Mouse (Mus musculus) layer of hippocampus, adult 2 months (tissue): ENCODE data around the gene Nup160. TPM values are rescaled to one million over a fixed set of nuclear protein-coding genes. Genes with fewer than 3 reads are reported as not detected.

Experiments used
- DNase-seq, 2 experiments: peaks; one replicate each; pipeline ENCODE4 v3.0.0; 2022; ENCODE audit warnings: low spot score in 2 of 2
- H3K27ac ChIP-seq: fragments of 200-600 bp; 2 replicates; pipeline ENCODE4 v1.8.1; 2022
- H3K4me3 ChIP-seq: fragments of 200-600 bp; 2 replicates; pipeline ENCODE4 v1.8.1; 2022; ENCODE audit warnings: mild to moderate bottlenecking
- CTCF ChIP-seq: fragments of 200-600 bp; conservative IDR thresholded peaks from 2 replicates; pipeline ENCODE4 v1.8.1; 2022; ENCODE audit warnings: antibody characterized with exemption, mild to moderate bottlenecking, moderate library complexity
- long read RNA-seq, 2 experiments: library from polyadenylated mRNA; stranded (forward); transcript quantifications; one replicate each; pipeline ENCODE4 v2.0.0; 2021; ENCODE audit warnings: borderline mapping rate in 2 of 2
- total RNA-seq, 2 experiments: library from RNA; stranded (reverse); gene quantifications; 2 replicates each; pipeline ENCODE4 v1.2.3; 2021

The Nup160 gene
- 10 to 100 TPM; 17.0 to 20.8 TPM for total RNA-seq
- long read RNA-seq, experiment 1, partial matches to known transcripts, result 2 of 5 reads
- long read RNA-seq, experiment 1, other reads (novel, unspliced or antisense), result 3 of 5 reads
- long read RNA-seq, experiment 2, partial matches to known transcripts, result 6 of 6 reads
- long read RNA-seq, experiment 2, other reads (novel, unspliced or antisense), result 0 of 6 reads

DNA sequence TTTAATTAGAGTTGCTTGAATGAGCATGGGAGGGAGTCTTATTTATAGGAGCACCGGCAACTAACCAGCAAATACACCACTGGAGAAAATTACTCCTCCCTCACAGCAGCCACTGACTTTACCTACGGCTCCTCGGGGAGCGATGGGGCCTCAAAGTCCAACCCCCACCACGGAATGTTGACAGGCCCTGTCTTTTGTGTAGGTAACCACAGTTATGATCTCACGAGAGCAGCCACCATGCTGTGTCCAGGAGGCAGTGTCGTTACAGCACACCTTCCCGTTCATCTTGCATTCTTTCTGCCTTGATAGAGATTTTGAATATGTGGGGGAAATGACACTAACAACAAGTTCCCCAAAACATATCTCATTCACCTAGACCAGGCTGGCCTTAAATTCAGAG, at the start of gene Nup160:
Gene Nup160, plus strand, starts transcription at position 209 of the 400 bp plus-strand sequence.
- DNase-seq, result no peak
- TF ChIP-seq CTCF, result no peak
- Histone ChIP-seq H3K27ac (no peak within 1 kb of the TSS), H3K4me3 (no peak within 1 kb of the TSS)

DNA sequence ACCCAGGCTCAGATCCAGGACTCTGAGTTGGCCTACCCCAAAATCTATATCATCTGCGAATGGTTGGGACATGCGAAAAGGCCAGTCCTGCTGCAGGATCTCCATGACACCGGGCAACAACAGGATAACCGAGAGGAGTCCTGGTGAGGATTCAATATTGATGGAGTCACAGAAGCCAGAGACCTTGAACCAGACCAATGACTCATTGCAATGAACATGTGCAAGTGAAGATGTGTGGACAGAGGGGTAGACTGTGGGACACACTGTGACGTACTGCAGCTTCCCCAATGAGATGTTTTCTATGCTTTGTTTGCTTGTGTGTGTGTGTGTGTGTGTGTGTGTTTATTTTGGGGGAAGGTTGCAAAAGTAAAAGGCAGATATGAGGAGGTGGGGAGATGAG, 48.8 kb upstream of the Nup160 start:
- TF ChIP-seq CTCF, result no peak
- DNase-seq, result no peak

DNA sequence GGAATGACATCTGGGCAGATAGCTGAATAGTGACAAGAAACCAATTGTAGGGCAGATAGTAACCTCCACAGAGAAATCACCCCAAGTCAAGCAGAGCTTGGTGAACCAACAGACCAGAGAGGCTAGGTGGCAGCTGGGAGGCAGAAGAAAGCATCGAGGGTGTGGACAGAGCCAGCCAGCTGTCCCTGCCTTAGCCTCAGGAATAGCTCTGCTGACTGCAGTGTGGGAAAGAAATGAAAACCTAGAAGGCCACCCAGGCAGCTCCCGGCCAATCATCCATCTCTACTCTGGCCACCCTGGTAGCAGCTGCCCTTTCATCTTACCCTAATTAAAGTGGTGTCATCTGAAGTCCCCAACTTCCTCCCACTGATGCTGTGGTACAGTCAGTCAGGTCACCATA, 47.5 kb upstream of the Nup160 start:
- no peak for DNase-seq
- no peak for TF ChIP-seq CTCF
- Histone ChIP-seq H3K27ac (no peak overlapping the region), H3K4me3 (no peak overlapping the region)

More for the DNA sequence above, 48.8 kb upstream of the Nup160 start:
- Histone ChIP-seq H3K4me3 (no peak overlapping the region), H3K27ac (no peak overlapping the region)

DNA sequence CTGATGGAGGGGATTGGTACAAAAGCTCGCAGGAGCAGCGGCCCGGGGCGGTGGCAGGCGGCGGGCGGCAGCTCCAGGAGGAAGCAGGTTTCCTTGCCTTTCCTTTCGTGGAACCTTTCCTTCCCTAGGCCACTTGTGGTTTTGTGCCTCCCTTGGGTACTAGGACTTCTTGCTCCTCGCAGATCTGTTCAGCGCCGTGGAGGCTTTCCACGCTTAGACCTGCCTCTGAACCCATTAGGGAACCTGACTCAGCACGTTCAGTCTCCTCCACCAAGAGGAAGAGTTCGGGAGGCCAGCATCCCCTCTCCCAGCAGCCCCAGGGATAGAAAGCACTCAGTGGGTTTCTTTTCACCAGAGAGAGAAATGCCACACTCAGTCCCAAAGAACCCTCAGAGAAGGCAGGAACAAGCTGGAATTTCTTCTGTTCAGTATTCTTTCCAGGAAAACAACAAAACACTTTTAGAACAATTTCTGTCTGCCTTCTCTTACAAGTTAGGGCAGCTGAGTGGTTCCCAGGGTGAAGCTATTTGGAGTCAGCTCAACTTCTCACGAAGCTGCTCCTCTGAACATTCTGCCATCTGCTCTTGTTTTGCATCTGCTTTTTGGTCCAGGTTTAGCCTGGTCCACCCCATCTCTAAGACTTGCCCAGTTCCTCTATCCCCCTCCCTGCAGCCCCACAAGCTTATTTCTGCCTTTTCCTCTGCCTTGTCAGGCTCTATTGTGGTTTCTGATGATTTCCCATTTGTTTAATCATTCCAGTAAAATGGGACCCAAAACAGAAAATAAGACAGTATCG, 44.9 kb upstream of the Nup160 start:
- Histone ChIP-seq H3K27ac (no peak overlapping the region), H3K4me3 (no peak overlapping the region)
- no peak for DNase-seq
- TF ChIP-seq CTCF, result no peak

DNA sequence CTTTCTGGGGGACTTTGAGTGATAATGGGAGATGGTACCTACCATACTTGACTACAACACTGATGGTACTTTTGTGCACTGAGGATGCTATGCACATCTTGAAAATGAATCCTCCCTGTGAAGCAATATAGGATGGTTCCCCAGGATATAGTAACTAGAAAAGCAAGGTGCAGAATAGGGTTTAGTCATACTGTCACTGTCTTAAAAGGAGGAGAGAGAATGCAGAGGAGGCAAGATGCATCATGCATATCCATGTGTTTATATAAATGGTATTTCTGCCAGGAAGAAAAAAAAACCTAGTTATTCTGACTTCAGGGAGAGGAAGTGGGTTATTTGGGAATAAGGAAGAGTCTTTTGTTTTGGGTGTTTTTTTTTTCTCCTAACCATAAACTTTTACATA, 42.3 kb upstream of the Nup160 start:
- Histone ChIP-seq H3K4me3 (no peak overlapping the region), H3K27ac (peak overlapping the region; percentile 55; the same call in 1 of the 2 replicates)
- TF ChIP-seq CTCF, result no peak
- no peak for DNase-seq

DNA sequence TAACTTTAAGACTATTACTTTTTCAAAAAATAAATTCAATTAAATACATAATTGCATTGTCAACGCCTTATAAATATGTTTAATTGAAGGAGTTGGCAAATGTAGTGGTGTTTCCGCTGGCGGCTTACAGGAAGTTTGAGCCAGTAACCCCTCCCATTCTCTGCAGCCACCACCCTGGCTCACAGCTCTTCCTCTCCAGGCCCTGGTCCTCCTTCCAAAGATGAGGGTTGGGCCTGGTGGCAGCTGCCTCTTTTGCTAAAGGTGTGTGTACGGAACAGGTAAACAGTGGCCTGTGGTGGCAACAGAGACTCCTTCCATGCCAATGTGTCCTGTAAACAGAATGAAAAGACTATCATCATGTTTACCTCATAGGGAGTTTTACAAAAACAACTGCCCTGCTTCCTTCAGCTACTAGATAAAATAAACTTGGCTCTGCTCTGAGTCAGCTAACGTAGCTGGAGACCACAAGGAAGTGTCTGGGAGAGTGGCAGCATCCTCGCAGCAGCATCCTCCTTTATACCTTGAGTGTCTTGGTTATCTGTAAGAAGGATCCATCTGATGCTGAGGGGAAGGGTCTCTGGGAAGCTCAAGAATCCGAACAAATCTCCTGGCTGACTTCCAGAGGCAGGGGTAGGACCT, 41.8 kb upstream of the Nup160 start:
- Histone ChIP-seq H3K27ac (peak overlapping the region; percentile 55; the same call in 1 of the 2 replicates), H3K4me3 (no peak overlapping the region)
- TF ChIP-seq CTCF, result no peak
- DNase-seq, result no peak

DNA sequence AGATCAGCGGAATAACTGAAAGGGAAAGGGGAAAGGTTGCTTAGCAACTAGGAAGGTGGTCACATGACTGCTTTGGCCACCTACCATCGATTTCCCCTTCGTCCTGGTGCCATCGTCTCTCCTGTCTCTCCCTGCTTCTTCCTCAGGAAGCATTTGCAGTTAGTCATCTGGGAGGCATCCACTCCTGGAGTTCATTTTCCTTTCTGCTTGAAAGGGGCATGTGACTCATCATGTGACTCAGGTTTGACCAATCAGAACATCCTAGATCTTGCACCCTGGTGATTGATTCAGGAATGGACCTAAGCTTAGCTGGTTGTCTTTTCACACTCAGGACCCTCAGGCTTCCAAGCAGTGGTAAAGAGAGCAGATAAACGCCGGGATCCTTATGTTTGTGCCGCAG, 40.2 kb upstream of the Nup160 start:
- DNase-seq, result no peak
- TF ChIP-seq CTCF, result no peak
- no peak overlapping the region for H3K4me3 ChIP-seq
- no peak overlapping the region for H3K27ac ChIP-seq

DNA sequence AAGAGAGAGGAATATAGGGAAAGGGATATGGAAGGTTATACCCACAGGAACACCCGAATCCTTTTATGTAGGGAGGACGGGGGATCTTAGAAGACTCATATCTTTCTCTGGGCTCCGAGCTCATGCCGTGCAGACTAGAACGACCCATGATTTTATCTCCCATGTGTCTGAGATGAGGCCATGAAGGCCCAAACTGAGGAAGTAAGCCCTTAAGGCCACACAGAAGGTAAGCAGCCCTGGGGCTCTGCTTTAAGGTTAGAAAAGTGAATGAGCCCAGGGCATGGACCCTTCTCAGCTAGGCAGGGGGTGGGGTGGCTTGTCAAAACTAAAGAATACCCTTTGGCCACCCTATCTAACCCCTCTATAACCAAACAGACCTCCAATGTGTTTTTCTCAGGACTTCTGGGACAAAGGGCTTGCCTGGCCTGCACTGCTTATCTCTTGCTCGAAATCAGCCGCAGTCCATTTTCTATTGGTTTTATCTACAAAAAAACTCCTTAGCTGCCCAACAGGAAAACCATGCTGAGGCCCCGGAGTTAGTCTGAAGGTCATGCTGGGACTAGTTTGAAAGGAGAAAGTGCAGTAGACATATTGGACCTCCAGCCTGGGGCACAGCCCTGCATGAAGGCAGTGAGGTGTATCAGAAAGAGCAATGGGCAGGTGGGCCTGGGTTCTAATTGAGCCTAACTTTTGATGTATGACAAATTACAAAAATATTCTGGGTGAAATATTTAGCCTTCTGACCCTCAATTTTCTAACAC, 37.8 kb upstream of the Nup160 start:
- TF ChIP-seq CTCF, result no peak
- DNase-seq, result no peak
- Histone ChIP-seq H3K27ac (0 out of 2 replicates have a peak overlapping the region, but pooled peaks have one; percentile 9), H3K4me3 (no peak overlapping the region)

DNA sequence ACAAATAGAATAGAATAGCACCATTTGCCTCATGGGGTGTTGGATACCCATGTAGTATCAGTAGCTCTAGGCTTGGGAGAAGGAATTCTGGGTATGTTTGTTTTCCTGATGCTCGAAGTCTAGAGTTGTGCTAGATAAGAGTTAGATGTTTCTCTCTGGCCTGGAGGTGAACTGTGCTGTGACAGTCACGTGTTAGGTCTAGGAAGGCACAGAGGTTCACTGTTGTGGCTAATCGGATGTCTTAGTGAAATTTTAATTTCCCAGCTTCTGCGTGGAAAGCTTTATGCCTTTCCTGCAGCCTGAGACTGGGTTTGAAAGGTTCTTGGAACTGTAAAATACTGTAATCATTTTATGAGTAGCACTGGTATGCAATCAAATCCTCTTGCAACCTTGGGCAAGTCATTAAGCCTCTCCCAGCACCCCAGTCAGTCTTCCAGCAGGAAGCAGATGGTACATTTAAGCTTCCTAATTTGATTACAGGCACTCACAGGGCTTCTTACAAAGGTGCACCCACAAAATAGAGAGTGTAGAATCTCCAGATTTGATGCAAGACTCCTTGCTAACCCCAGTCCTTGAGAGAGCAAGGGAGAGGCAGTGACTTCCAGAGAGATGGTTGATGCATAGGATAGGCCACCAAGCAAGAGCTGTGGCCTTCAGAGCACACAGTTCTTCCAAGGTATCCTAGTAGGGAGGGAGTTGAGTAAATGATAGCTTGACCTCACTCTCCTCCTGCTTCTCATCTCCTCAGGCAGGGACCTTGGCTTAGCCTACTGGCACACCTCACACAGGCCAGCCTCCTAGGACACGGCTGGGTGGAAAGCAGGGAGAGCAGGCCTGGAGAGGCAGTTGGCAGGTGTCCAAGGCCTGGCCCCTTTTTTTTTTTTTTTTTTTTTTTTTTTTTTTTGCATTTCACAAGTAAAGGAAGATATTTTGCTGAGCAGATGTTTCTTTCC, 37.0 kb upstream of the Nup160 start:
- Histone ChIP-seq H3K27ac (0 out of 2 replicates have a peak overlapping the region, but pooled peaks have one; percentile 9), H3K4me3 (no peak overlapping the region)
- no peak for DNase-seq
- TF ChIP-seq CTCF, result no peak

DNA sequence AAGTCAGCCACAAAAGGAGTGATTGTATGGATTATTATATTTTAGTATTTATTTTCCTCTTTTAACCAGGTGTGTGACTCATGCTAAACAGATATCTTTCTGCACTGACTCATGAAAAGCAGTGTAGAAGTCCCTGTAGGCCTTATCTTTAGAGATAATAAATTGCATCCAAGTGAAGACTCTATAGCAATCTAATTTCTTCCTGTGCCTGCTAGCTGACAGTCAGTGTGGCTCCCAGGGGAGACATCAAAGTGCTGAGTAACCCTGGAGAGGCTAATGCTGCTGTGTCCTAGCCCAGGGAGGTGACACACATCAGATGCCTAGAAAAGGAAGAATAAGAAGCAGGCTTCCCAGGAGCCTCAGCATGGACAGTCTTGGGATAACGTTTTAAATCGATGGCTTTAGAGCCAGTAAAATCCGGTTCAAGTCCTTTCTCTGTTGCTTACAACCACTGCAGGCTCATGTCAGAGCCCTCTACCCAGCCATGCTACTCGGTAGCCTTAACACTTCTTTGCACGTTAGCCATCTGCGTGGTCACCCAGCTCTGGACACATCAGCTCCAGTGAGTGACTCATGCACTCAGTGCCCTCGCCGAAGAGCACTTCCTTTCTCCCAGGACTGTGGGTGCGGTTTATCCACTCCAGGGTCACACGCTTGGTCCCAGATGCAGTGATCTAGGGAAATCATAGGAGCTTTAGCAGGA, 35.9 kb upstream of the Nup160 start:
- DNase-seq, result no peak
- Histone ChIP-seq H3K27ac (no peak overlapping the region), H3K4me3 (no peak overlapping the region)
- no peak for TF ChIP-seq CTCF

DNA sequence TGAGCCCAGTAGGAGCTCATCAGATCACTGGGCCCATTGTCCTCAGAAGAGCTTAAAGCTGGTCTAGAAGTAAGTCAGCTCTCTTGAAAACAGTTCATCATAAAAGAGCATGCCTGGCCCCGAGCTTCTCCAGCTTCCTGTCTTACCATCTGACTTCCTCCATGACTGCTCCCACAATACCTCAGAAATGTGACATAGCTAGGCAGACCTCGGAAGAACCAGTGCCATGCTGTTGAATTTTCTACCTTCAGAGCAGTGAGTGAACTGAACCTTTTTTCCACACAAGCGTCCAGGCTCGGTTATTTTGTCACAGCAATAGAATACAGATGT, 35.3 kb upstream of the Nup160 start:
- no peak overlapping the region for H3K27ac ChIP-seq
- H3K4me3 ChIP-seq, result no peak overlapping the region
- no peak for DNase-seq
- TF ChIP-seq CTCF, result no peak

DNA sequence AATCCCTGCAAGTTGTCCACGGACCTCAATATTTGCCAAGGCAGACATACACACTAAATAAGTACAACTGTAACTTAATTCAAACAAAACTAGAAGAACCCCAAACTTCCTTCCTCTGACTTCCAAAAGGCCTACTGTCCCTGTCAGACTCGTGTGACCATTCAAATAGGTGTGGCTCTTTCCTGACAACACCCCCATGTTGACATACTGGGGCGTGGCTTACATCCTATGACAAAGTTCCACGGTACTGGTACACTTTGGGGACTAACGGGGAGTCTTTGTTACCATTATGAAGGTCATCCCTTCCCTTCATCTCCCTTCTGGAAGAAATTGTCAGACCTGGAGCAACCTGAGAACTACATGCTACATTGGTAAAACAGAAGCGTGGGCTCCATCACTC, 29.9 kb upstream of the Nup160 start:
- H3K27ac ChIP-seq, result no peak overlapping the region
- TF ChIP-seq CTCF, result no peak
- DNase-seq, result no peak

More for the DNA sequence above, 29.9 kb upstream of the Nup160 start:
- no peak overlapping the region for H3K4me3 ChIP-seq
